Mouse (Mus musculus) kidney, embryonic 16.5 days (tissue): ENCODE measurements at regions not wholly inside any gene's neighbourhood (a gene's known extent, or its start where the extent isn't known, plus 50 kb on each side); places are given as distances from the start of the nearest gene placed in this dataset.

Experiments
- ATAC-seq: fragments of 200-750 bp; cut with Nextera tagmentation; 2 replicates; pipeline ENCODE4 v1.8.0; 2017; ENCODE audit warnings: moderate TSS enrichment; ENCODE audit not compliant: low FRiP score, low TSS enrichment
- H3K27ac ChIP-seq: fragments of 300-500 bp; sonication (generic); 2 replicates; pipeline ENCODE4 v1.5.1; 2014; ENCODE audit warnings: low read length
- H3K27me3 ChIP-seq: fragments of 300-500 bp; sonication (generic); 2 replicates; pipeline ENCODE4 v1.6.1; 2014; ENCODE audit warnings: low read length, control low read depth, mixed read lengths; ENCODE audit not compliant: insufficient read depth
- H3K36me3 ChIP-seq: fragments of 300-500 bp; sonication (generic); 2 replicates; pipeline ENCODE4 v1.6.1; 2014; ENCODE audit warnings: low read length, control low read depth, mixed read lengths; ENCODE audit not compliant: insufficient read depth
- H3K4me1 ChIP-seq: fragments of 300-500 bp; sonication (generic); 2 replicates; pipeline ENCODE4 v1.6.1; 2014; ENCODE audit warnings: low read length, control low read depth, mixed read lengths; ENCODE audit not compliant: insufficient read depth
- H3K4me2 ChIP-seq: fragments of 300-500 bp; sonication (generic); replicated peaks from 2 replicates; pipeline ENCODE4 v1.6.1; 2014; ENCODE audit warnings: low read depth, low read length
- H3K4me3 ChIP-seq: fragments of 300-500 bp; sonication (generic); 2 replicates; pipeline ENCODE4 v1.5.1; 2014; ENCODE audit warnings: mild to moderate bottlenecking, low read length
- H3K9ac ChIP-seq: fragments of 300-500 bp; sonication (generic); replicated peaks from 2 replicates; pipeline ENCODE4 v1.6.1; 2014; ENCODE audit warnings: low read length
- H3K9me3 ChIP-seq: fragments of 300-500 bp; sonication (generic); 2 replicates; pipeline ENCODE4 v1.6.1; 2016; ENCODE audit warnings: low read length, control low read depth
- WGBS: fragments of 180-500 bp; shearing (Covaris S2); extraction: QIAGEN DNeasy Blood & Tissue Kit; methylation state at CpG from one replicate; pipeline ENCODE4 v1.1.7; 2014; 5-methylcytosine and 5-hydroxymethylcytosine counted together

DNA sequence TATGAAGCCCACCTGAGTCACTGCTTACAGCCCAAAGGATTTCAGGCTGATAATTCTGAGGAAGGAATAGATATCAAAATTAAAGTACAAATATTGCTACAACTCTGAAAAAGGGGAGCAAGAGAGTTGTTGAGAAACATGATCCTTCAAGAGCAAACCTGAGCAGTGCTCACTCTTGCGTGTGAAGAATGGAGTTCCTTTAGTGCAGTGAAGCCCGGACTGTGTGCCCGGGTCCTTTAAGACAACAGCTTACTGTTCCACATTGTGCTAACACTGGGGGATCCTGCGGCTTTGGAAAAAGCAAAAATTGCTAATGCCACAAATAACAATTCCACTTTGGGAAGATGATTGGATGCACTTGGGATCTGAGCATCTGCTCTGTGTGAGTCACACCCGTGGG is 139.0 kb upstream of the Trpc4 start:
- Histone ChIP-seq H3K4me3 (no peak overlapping the region), H3K27me3 (no peaks in the 10 kb centered on the region), H3K9me3 (no peaks in the 10 kb centered on the region), H3K36me3 (no peaks in the 10 kb centered on the region), H3K4me2 (no peak overlapping the region), H3K4me1 (no peaks in the 10 kb centered on the region), H3K27ac (no peak overlapping the region), H3K9ac (no peak overlapping the region)
- WGBS = 42% methylated on average over 5 of the region's 5 CpGs
- peak; percentile 77 for ATAC-seq

DNA sequence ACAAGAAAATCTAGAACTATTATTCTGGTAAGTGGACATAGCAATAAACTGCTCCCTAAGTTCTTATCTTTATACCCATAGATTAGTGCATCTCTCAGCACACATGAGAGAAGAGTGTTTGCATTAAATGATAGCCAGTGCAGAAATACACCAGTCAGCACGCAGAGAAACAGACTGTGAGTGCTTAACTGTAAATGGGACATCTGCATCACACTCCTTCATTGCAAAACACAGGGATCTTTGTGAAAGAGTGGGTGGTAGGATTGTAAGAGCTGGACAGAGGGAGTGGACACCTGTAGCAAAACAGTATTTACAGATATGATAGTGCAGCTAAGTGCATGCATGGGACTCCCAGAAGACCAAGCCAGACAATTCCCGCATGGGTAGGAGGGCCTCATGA is 144.8 kb upstream of the Trpc4 start:
- Histone ChIP-seq H3K4me3 (no peak overlapping the region), H3K9me3 (no peaks in the 10 kb centered on the region)
- no peak for ATAC-seq

DNA sequence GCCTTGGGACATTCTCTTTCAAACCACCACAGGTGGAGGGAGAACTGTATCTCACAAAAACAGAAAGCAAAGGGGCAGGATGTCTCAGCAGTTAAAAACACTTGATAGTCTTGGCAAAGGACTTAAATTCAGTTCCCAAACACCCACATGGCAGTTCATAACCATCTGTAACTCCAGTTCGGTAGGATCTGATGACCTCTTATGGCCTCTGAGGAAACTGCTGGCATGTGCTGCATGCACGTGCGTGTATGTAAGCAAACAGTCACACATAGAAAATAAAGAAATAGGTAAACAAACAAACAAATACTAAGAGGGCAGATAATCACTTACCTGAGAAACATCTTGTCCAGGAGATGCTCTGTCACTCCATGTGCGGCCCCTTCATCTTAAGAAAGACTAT is 129.4 kb upstream of the Ufm1 start:
- Histone ChIP-seq H3K4me1 (no peaks in the 10 kb centered on the region), H3K4me3 (no peak overlapping the region), H3K36me3 (no peaks in the 10 kb centered on the region), H3K4me2 (no peak overlapping the region), H3K9me3 (no peaks in the 10 kb centered on the region), H3K9ac (no peak overlapping the region), H3K27me3 (no peaks in the 10 kb centered on the region), H3K27ac (no peak overlapping the region)
- 84% methylated on average over 4 of the region's 4 CpGs for WGBS
- ATAC-seq = no peak

More for the DNA sequence above, 144.8 kb upstream of the Trpc4 start:
- Histone ChIP-seq H3K4me2 (no peak overlapping the region), H3K4me1 (no peaks in the 10 kb centered on the region), H3K36me3 (no peaks in the 10 kb centered on the region), H3K27me3 (no peaks in the 10 kb centered on the region), H3K27ac (no peak overlapping the region), H3K9ac (no peak overlapping the region)
- 92% methylated on average over 2 of the region's 2 CpGs for WGBS

DNA sequence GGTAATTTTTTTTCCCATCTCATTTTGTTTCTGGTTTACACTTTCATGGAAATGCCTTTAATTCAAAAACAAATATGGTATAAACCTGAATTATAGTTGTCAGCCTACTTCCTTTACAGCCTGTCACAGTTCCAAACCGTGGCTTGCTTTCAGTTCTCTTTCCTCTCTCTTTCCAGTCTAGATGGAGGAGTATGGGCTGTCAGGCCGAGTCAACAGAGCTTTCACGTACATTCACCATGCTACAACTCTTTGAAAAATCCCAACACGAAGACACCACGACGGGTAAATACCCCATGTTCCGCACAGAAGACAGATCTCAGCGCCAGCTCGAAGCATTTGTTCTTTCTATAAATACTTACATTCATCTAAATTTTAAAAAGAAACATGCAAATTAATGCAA is 125.2 kb upstream of the Ufm1 start:
- no peaks in the 10 kb centered on the region for H3K4me1 ChIP-seq
- H3K27ac ChIP-seq = no peak overlapping the region
- H3K4me3 ChIP-seq = no peak overlapping the region
- no peaks in the 10 kb centered on the region for H3K36me3 ChIP-seq
- WGBS = 62% methylated on average over 9 of the region's 9 CpGs
- no peak overlapping the region for H3K9ac ChIP-seq
- H3K27me3 ChIP-seq = no peaks in the 10 kb centered on the region
- no peak overlapping the region for H3K4me2 ChIP-seq
- no peaks in the 10 kb centered on the region for H3K9me3 ChIP-seq
- ATAC-seq = no peak

DNA sequence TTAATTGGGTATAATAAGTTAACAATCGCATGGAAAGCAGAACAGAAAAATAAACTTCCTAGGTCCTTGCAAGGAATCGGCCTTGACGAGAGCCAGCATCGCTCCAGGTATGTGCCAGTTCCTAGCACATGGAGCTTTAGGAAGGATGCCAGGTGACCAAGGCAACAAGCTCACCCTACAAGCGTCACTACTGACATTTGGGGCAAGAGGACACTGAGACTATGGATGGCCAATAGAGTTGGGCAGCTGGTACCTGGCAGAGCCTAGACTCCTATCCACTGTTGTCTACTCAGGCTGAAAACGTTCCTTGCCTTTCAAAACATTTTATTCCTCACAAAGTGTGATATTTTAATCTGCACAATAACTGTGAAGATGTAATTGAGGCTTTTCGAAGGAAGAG is 124.6 kb upstream of the Ufm1 start:
- no peak overlapping the region for H3K4me2 ChIP-seq
- H3K4me3 ChIP-seq = no peak overlapping the region
- no peaks in the 10 kb centered on the region for H3K9me3 ChIP-seq
- H3K9ac ChIP-seq = no peak overlapping the region
- H3K27me3 ChIP-seq = no peaks in the 10 kb centered on the region
- no peaks in the 10 kb centered on the region for H3K36me3 ChIP-seq
- ATAC-seq = no peak
- WGBS = 84% methylated on average over 7 of the region's 7 CpGs
- H3K27ac ChIP-seq = no peak overlapping the region
- no peaks in the 10 kb centered on the region for H3K4me1 ChIP-seq

DNA sequence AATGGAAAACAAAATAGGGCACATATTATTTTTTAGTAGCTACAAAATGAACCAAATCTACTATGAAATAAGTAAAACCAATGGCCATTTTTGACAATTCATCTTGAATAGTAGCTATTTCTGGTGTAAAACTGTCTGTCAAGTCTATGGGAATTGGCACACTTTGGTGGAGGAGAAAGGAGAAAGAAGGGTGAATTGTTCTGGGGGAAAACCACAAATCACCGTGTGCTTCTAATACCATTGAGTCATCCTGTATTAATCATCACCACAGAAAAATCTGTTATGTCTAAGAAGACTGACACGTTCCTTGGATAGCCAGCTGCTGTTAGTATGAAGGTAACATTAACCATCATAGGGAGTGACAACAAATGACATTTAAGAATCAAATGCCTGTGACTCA is 123.7 kb upstream of the Ufm1 start:
- no peak overlapping the region for H3K4me3 ChIP-seq
- H3K27me3 ChIP-seq = no peaks in the 10 kb centered on the region
- H3K4me2 ChIP-seq = no peak overlapping the region
- no peak overlapping the region for H3K27ac ChIP-seq
- H3K9ac ChIP-seq = no peak overlapping the region
- no peaks in the 10 kb centered on the region for H3K9me3 ChIP-seq
- ATAC-seq = no peak
- H3K36me3 ChIP-seq = no peaks in the 10 kb centered on the region
- no peaks in the 10 kb centered on the region for H3K4me1 ChIP-seq
- 84% methylated on average over 2 of the region's 2 CpGs for WGBS

DNA sequence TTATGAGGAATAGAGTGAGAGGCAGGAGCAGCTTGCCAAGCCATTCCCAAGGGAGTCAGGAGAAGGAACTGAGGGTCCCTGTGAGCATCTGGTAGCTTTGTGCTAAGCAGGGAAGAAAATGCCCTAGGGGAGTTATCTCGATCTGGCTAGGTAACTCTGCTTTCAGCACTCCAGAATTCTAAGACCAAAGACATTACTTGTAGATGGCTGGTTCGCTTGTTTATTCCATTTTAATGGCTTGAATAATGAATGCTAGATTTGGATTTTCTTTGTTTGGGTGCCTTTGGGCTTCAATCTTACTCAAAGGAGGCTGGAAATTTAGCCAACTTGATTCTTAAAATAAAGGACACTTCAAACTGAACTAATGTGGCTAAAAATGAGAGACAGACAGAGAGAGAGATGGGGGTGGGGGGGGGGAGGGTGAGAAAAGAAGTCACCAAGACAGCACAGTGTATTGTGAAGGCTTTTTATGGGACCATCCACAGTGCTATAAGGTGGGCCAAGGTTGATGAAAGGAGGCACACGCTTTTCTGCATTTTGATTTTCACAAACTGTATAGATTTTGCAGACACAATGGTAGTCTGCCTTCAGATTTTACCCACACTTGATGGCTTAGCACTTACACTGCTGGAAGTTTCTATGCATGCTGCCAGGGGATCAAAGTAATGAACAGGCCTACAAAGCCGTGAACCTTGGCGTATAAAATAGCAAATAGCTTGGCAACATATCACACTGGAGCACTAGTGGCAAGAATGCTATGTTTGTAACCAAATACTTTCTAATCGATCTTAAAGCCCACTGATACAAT is 121.3 kb upstream of the Ufm1 start:
- H3K4me3 ChIP-seq = no peak overlapping the region
- H3K9me3 ChIP-seq = no peaks in the 10 kb centered on the region
- no peak overlapping the region for H3K9ac ChIP-seq
- H3K4me1 ChIP-seq = no peaks in the 10 kb centered on the region
- whole genome bisulfite sequencing = 86% methylated on average over 6 of the region's 6 CpGs
- no peaks in the 10 kb centered on the region for H3K36me3 ChIP-seq
- H3K4me2 ChIP-seq = no peak overlapping the region
- no peak for ATAC-seq
- H3K27ac ChIP-seq = no peak overlapping the region
- no peaks in the 10 kb centered on the region for H3K27me3 ChIP-seq

DNA sequence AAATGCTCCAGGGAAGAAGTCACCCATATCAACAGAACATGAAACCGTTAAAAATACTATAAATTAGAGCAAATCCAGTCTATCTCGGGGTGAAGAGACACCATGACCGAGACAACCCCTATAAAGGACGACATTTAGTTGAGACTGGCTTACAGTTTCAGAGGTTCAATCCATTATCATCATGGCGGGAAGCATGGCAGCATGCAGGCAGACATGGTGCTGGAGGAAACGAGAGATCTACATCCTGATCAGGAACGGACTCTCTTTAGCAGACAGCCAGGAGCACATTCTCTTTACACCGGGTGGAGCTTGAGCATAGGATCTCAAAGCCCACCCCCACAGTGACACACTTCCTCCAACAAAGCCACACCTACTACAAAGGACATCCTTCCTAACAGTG is 118.7 kb upstream of the Ufm1 start:
- Histone ChIP-seq H3K27me3 (no peaks in the 10 kb centered on the region), H3K4me3 (no peak overlapping the region), H3K36me3 (no peaks in the 10 kb centered on the region), H3K27ac (no peak overlapping the region), H3K9ac (no peak overlapping the region), H3K9me3 (no peaks in the 10 kb centered on the region), H3K4me2 (no peak overlapping the region), H3K4me1 (no peaks in the 10 kb centered on the region)
- 96% methylated on average over 8 of the region's 8 CpGs for WGBS
- ATAC-seq = no peak

DNA sequence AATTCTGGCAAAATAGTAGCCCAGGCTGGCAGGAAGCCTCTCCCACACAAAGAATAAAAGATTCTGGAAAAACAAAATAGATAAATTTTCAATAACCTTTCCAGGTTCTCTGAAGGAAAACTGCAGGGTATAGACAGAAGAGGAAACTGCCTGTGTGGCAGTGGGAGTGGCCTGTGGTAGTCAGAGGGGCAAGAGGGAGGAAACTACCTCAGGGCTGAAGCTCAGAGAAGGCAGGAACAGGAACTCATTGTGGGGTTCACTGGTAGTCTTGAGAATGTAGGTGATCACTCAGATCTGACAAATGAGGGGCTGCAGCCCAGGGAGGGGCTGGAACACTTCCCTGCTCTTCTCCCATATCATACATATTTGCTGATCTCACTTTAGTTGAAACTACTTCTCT is 118.0 kb upstream of the Ufm1 start:
- Histone ChIP-seq H3K4me1 (no peaks in the 10 kb centered on the region), H3K9me3 (no peaks in the 10 kb centered on the region), H3K36me3 (no peaks in the 10 kb centered on the region), H3K4me2 (no peak overlapping the region), H3K9ac (no peak overlapping the region), H3K27me3 (no peaks in the 10 kb centered on the region), H3K27ac (no peak overlapping the region), H3K4me3 (no peak overlapping the region)
- ATAC-seq = no peak

DNA sequence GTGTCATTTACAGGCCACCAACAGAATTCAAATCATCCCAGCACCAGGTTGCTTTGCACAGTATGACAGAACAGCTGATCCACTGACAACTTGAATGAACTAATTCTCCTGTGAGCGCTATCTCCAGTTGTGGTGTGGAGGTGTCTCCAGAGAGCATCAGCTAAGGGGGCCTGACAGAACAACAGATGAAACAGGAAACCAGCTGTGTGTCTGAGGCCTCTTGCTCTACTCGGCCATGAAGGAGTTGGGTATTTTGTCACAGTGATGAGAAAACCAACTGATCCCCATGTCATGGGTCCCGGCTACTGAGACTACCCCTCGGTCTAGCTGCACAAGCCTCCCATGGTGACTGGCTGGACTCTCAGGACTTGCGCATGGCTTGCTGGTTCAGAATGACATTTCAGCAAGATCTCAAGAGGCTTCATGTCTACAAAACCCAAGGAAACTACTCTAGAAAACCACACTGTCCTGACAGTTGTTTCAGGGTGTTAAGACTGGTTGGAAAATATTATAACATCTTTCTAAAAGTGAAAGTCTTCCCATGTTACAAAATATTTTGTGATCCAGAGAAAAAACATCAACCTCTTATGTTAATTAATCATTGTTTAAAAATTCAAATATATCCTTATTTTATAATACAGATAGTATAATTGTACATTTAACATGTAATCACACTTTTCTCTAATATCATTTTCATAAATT is 113.9 kb upstream of the Ufm1 start:
- no peak overlapping the region for H3K4me2 ChIP-seq
- H3K27ac ChIP-seq = no peak overlapping the region
- H3K9ac ChIP-seq = no peak overlapping the region
- no peak overlapping the region for H3K4me3 ChIP-seq
- H3K27me3 ChIP-seq = no peaks in the 10 kb centered on the region
- H3K36me3 ChIP-seq = no peaks in the 10 kb centered on the region
- no peaks in the 10 kb centered on the region for H3K4me1 ChIP-seq
- WGBS = 57% methylated on average over 5 of the region's 5 CpGs
- ATAC-seq = no peak
- H3K9me3 ChIP-seq = no peaks in the 10 kb centered on the region
